Mouse (Mus musculus) heart, embryonic 13.5 days (tissue): Measurements from ENCODE around the gene Stub1. TPM values are rescaled to one million over a fixed set of nuclear protein-coding genes. Genes with fewer than 3 reads are reported as not detected.
"Not testable (repeated sequence)": the region's sequence is repeated elsewhere in the genome, so short reads cannot be mapped to it uniquely, and the experiment has no call there.

Experiments used
- ATAC-seq: fragments of 200-750 bp; cut with Nextera tagmentation; 2 replicates; pipeline ENCODE4 v1.8.0; 2017; ENCODE audit warnings: moderate TSS enrichment; ENCODE audit not compliant: insufficient number of reproducible peaks, low FRiP score, low TSS enrichment; ENCODE audit errors: extremely low read depth
- H3K27ac ChIP-seq: fragments of 300-500 bp; sonication (generic); replicated peaks from 2 replicates; pipeline ENCODE4 v1.5.1; 2015; ENCODE audit warnings: moderate library complexity, mild to moderate bottlenecking, inconsistent platforms
- H3K27me3 ChIP-seq: fragments of 300-500 bp; sonication (generic); replicated peaks from 2 replicates; pipeline ENCODE4 v1.6.1; 2015; ENCODE audit warnings: mild to moderate bottlenecking, inconsistent platforms
- H3K36me3 ChIP-seq: fragments of 300-500 bp; sonication (generic); 2 replicates; pipeline ENCODE4 v1.6.1; 2015; ENCODE audit warnings: mild to moderate bottlenecking, inconsistent platforms
- H3K4me1 ChIP-seq: fragments of 300-500 bp; sonication (generic); 2 replicates; pipeline ENCODE4 v1.6.1; 2015; ENCODE audit warnings: inconsistent platforms
- H3K4me2 ChIP-seq: fragments of 300-500 bp; sonication (generic); 2 replicates; pipeline ENCODE4 v1.6.1; 2015; ENCODE audit warnings: inconsistent platforms, mild to moderate bottlenecking, moderate library complexity
- H3K4me3 ChIP-seq: fragments of 300-500 bp; sonication (generic); 2 replicates; pipeline ENCODE4 v1.5.1; 2015; ENCODE audit warnings: moderate library complexity, mild to moderate bottlenecking, inconsistent platforms
- H3K9ac ChIP-seq: fragments of 300-500 bp; sonication (generic); 2 replicates; pipeline ENCODE4 v1.6.1; 2015; ENCODE audit warnings: inconsistent platforms, mild to moderate bottlenecking, moderate library complexity
- H3K9me3 ChIP-seq: fragments of 300-500 bp; sonication (generic); 2 replicates; pipeline ENCODE4 v1.6.1; 2016; ENCODE audit warnings: inconsistent platforms
- WGBS: fragments of 180-500 bp; shearing (Covaris S2); methylation state at CpG from one replicate; pipeline ENCODE4 v1.1.7; 2015; ENCODE audit warnings: mixed read lengths; 5-methylcytosine and 5-hydroxymethylcytosine counted together
- polyA plus RNA-seq: library from polyadenylated mRNA; unstranded; fragments of >200 nt; fragmentation: Nextera tagmentation; extraction: Ambion mirVana; gene quantifications from 2 replicates; pipeline ENCODE4 v1.2.1, GENCODE M21; 2015

Stub1 gene
- polyA plus RNA-seq, 1 experiment from 2014 or later: 287 TPM

- H3K4me1 ChIP-seq: peaks cover 35% of the 10 kb centered on the region
- H3K9ac ChIP-seq: peak overlapping the region; percentile 84
- 65% methylated on average over 10 of the region's 10 CpGs for whole genome bisulfite sequencing
These were observed 43.2 kb upstream of the Stub1 start for GRCm38 (mm10) chr17:25876347-25876915.

GRCm38 (mm10) chr17:25875171-25876136 lies 42.2 kb upstream of the Stub1 start:
- peak overlapping the region; percentile 84 for H3K9ac ChIP-seq
- no peaks in the 10 kb centered on the region for H3K27me3 ChIP-seq
- H3K9me3 ChIP-seq: no peaks in the 10 kb centered on the region
- ATAC-seq: peak; percentile 76; the same call in 1 of the 2 replicates
- H3K4me3 ChIP-seq: peak overlapping the region; percentile 64
- H3K4me1 ChIP-seq: peaks cover 26% of the 10 kb centered on the region
- peaks cover 23% of the 10 kb centered on the region for H3K36me3 ChIP-seq
- WGBS: under 1% methylated on average over 59 of the region's 59 CpGs
- peak overlapping the region; percentile 95 for H3K27ac ChIP-seq
- H3K4me2 ChIP-seq: peak overlapping the region; percentile 95

More at GRCm38 (mm10) chr17:25876347-25876915, 43.2 kb upstream of the Stub1 start:
- Histone ChIP-seq H3K36me3 (peaks cover 24% of the 10 kb centered on the region), H3K27me3 (no peaks in the 10 kb centered on the region), H3K4me3 (peak overlapping the region; percentile 64), H3K27ac (no peak overlapping the region), H3K9me3 (no peaks in the 10 kb centered on the region), H3K4me2 (peak overlapping the region; percentile 95)
- no peak for ATAC-seq

GRCm38 (mm10) chr17:25874721-25875170 lies 41.5 kb upstream of the Stub1 start, which contains the start of gene Mettl26:
TSS of gene Mettl26 (plus strand) at chr17:25875074.
- WGBS: under 1% methylated on average over 25 of the region's 25 CpGs
- no peak for ATAC-seq

GRCm38 (mm10) chr17:25874148-25874720 lies 41.0 kb upstream of the Stub1 start:
- Histone ChIP-seq H3K4me3 (peak overlapping the region; percentile 64), H3K9me3 (no peaks in the 10 kb centered on the region), H3K27me3 (no peaks in the 10 kb centered on the region), H3K4me2 (peak overlapping the region; percentile 95), H3K4me1 (peaks cover 26% of the 10 kb centered on the region), H3K9ac (peak overlapping the region; percentile 84), H3K27ac (peak overlapping the region; percentile 95), H3K36me3 (peaks cover 17% of the 10 kb centered on the region)
- WGBS: 7% methylated on average over 14 of the region's 14 CpGs
- ATAC-seq: no peak

More at GRCm38 (mm10) chr17:25874721-25875170, 41.5 kb upstream of the Stub1 start, which contains the start of gene Mettl26:
- Histone ChIP-seq H3K9ac (peak within 1 kb of the TSS; percentile 84), H3K4me1 (peaks cover 26% of the 10 kb centered on the region), H3K4me2 (peak within 1 kb of the TSS; percentile 95), H3K27me3 (no peaks in the 10 kb centered on the region), H3K36me3 (peaks cover 22% of the 10 kb centered on the region), H3K4me3 (peak within 1 kb of the TSS; percentile 64), H3K9me3 (no peaks in the 10 kb centered on the region), H3K27ac (peak within 1 kb of the TSS; percentile 95)

- Histone ChIP-seq H3K27ac (peak overlapping the region; percentile 95), H3K9me3 (no peaks in the 10 kb centered on the region), H3K4me3 (peak overlapping the region; percentile 64), H3K27me3 (no peaks in the 10 kb centered on the region), H3K36me3 (peaks cover 11% of the 10 kb centered on the region), H3K9ac (peak overlapping the region; percentile 84), H3K4me1 (peaks cover 31% of the 10 kb centered on the region), H3K4me2 (peak overlapping the region; percentile 95)
- 71% methylated on average over 11 of the region's 11 CpGs for WGBS
- ATAC-seq: no peak
These were observed 40.4 kb upstream of the Stub1 start for GRCm38 (mm10) chr17:25873405-25874147.

- H3K27me3 ChIP-seq: no peaks in the 10 kb centered on the region
- H3K9ac ChIP-seq: no peak overlapping the region
- WGBS: 73% methylated on average over 3 of the region's 3 CpGs
- ATAC-seq: no peak
- H3K36me3 ChIP-seq: peaks cover 2% of the 10 kb centered on the region
- no peak overlapping the region for H3K27ac ChIP-seq
- no peaks in the 10 kb centered on the region for H3K9me3 ChIP-seq
- H3K4me1 ChIP-seq: peaks cover 36% of the 10 kb centered on the region
- no peak overlapping the region for H3K4me2 ChIP-seq
- H3K4me3 ChIP-seq: no peak overlapping the region
These were observed 39.5 kb upstream of the Stub1 start for GRCm38 (mm10) chr17:25872676-25873075.

- not testable (repeated sequence) for ATAC-seq, H3K4me2 ChIP-seq, H3K9ac ChIP-seq, H3K27me3 ChIP-seq, H3K36me3 ChIP-seq, H3K9me3 ChIP-seq, H3K4me3 ChIP-seq, H3K27ac ChIP-seq
- H3K4me1 ChIP-seq: peaks cover 41% of the 10 kb centered on the region
These were observed 38.4 kb upstream of the Stub1 start for GRCm38 (mm10) chr17:25871566-25871965.

- Histone ChIP-seq H3K9ac (no peak overlapping the region), H3K36me3 (peaks cover 5% of the 10 kb centered on the region), H3K9me3 (no peaks in the 10 kb centered on the region), H3K4me2 (no peak overlapping the region), H3K27me3 (no peaks in the 10 kb centered on the region), H3K4me3 (no peak overlapping the region), H3K4me1 (peaks cover 41% of the 10 kb centered on the region), H3K27ac (no peak overlapping the region)
- ATAC-seq: no peak
- 76% methylated on average over 2 of the region's 2 CpGs for WGBS
These were observed 36.8 kb upstream of the Stub1 start for GRCm38 (mm10) chr17:25869954-25870353.

GRCm38 (mm10) chr17:25869498-25869897 lies 36.3 kb upstream of the Stub1 start:
- Histone ChIP-seq H3K4me1 (peaks cover 39% of the 10 kb centered on the region), H3K4me3 (no peak overlapping the region), H3K4me2 (no peak overlapping the region), H3K27ac (no peak overlapping the region), H3K9me3 (no peaks in the 10 kb centered on the region), H3K27me3 (no peaks in the 10 kb centered on the region), H3K9ac (no peak overlapping the region), H3K36me3 (peaks cover 10% of the 10 kb centered on the region)
- ATAC-seq: no peak
- 83% methylated on average over 8 of the region's 8 CpGs for WGBS

GRCm38 (mm10) chr17:25868601-25869191 lies 35.5 kb upstream of the Stub1 start, which contains the start of gene Mcrip2:
TSS of gene Mcrip2 (minus strand) at chr17:25868764.
- WGBS: under 1% methylated on average over 24 of the region's 24 CpGs
- peak within 1 kb of the TSS; percentile 93 for H3K27ac ChIP-seq
- H3K9ac ChIP-seq: peak within 1 kb of the TSS; percentile 93
- peak; percentile 71 for ATAC-seq
- peaks cover 18% of the 10 kb centered on the region for H3K36me3 ChIP-seq
- H3K27me3 ChIP-seq: no peaks in the 10 kb centered on the region
- H3K4me3 ChIP-seq: peak within 1 kb of the TSS; percentile 76
- peaks cover 31% of the 10 kb centered on the region for H3K4me1 ChIP-seq
- peak within 1 kb of the TSS; percentile 77 for H3K4me2 ChIP-seq
- no peaks in the 10 kb centered on the region for H3K9me3 ChIP-seq
